Mouse (Mus musculus) ES-Bruce4 (cell line): ENCODE results near the gene Vps9d1.

Experiments
- CTCF ChIP-seq: IDR thresholded peaks from one replicate; pipeline ENCODE4 v1.8.1; 2011; ENCODE audit warnings: low read depth, low read length
- POLR2A ChIP-seq: IDR thresholded peaks from one replicate; pipeline ENCODE4 v1.8.1; 2011; ENCODE audit warnings: low read length; ENCODE audit not compliant: insufficient read depth

- TF ChIP-seq CTCF, result no peak
- no peak for TF ChIP-seq POLR2A
Observed at GRCm38 (mm10) chr8:123242107-123242923, 11.8 kb downstream of the Vps9d1 start.
